Mouse (Mus musculus): ENCODE data around the gene Elp4. TPM values are rescaled to one million over a fixed set of nuclear protein-coding genes. Genes with fewer than 3 reads are reported as not detected.

Elp4 gene
- polyA plus RNA-seq, 1 experiment from 2014 or later, result 32.4 TPM

DNA sequence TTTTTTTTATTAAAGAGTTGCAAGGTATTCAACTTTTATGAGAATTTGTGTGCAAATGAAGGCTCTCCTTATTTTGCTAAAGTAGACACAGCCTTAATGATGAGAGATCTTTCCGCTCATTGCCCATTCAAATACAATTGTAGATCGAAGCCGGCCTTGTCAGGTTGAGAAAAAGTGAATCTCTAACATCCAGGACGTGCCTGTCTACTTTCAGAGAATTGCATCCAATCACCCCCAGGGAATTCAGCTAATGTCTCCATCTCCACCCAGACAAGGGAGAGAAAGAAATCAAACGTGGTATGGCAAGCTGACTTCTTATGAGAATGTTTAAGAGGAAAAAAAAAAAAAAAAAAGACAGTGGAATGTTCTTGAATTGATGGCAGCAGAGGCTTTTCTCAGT, 239.4 kb downstream of the Elp4 start:
- no peak for ATAC-seq (replicated peaks; ENCODE audit: low FRiP score, low TSS enrichment, low read depth)
- WGBS, result 11% methylated on average over 5 of the region's 5 CpGs
- Histone ChIP-seq H3K36me3 (ENCODE audit: control insufficient read depth, insufficient read depth, low read length) (no peaks in the 10 kb centered on the region), H3K9ac (ENCODE audit: low read length) (no peak overlapping the region), H3K4me1 (replicated peaks; ENCODE audit: control insufficient read depth, insufficient read depth, low read length) (no peaks in the 10 kb centered on the region), H3K27me3 (replicated peaks; ENCODE audit: control insufficient read depth, insufficient read depth, low read length) (peaks cover 98% of the 10 kb centered on the region), H3K4me2 (ENCODE audit: low read length) (no peak overlapping the region), H3K27ac (ENCODE audit: low read depth) (no peak overlapping the region), H3K9me3 (ENCODE audit: control insufficient read depth, low read length) (no peaks in the 10 kb centered on the region), H3K4me3 (ENCODE audit: low read depth, low read length) (no peak overlapping the region)
- no peak for DNase-seq (ENCODE audit: low spot score)

DNA sequence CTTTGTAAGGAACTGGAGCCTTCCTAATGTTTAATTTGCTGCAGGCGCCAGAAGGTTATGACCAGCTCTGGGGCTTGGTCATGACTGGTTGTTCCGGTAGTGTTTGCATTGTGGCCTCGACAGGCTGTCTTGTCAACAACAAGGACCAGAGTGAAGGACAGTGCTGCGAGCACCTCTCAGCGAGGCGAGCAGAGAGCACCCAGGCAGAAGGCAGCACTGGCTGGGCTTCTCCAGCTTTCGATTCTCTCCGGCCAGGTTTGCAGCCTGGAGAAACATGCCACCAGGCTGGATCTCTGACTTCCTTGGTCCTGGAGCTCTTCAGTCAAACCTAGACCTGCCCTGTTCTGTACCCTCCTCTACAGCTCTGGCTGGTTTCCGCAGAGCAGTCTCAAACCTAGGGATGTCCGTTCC, 241.3 kb downstream of the Elp4 start:
- ATAC-seq (replicated peaks; ENCODE audit: low FRiP score, low TSS enrichment, low read depth), result no peak
- WGBS, result 1% methylated on average over 10 of the region's 10 CpGs
- Histone ChIP-seq H3K4me3 (ENCODE audit: low read depth, low read length) (no peak overlapping the region), H3K9ac (ENCODE audit: low read length) (no peak overlapping the region), H3K9me3 (ENCODE audit: control insufficient read depth, low read length) (no peaks in the 10 kb centered on the region), H3K27me3 (replicated peaks; ENCODE audit: control insufficient read depth, insufficient read depth, low read length) (peaks cover 98% of the 10 kb centered on the region), H3K27ac (ENCODE audit: low read depth) (no peak overlapping the region), H3K4me2 (ENCODE audit: low read length) (no peak overlapping the region), H3K36me3 (ENCODE audit: control insufficient read depth, insufficient read depth, low read length) (no peaks in the 10 kb centered on the region), H3K4me1 (replicated peaks; ENCODE audit: control insufficient read depth, insufficient read depth, low read length) (no peaks in the 10 kb centered on the region)
- DNase-seq (ENCODE audit: low spot score), result no peak

DNA sequence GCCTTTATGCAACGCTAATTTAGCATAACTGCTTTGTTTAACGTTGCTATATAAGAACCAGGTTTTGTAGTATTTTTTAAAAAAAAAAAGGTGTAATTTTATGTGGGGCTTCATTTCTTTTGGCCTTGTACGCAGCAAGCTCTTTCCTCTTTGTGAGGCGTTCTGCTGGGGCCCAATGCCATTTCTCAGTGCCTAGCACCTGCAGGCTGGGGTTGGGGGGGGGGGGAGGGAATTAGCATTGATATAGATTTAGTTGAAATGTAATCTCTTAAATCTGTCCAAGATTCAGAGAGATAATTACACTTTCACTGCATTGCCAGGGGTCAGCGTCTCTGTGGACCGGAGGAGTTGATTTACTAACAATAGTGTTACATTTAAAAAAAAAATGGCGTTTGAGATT, 241.8 kb downstream of the Elp4 start:
- no peak for ATAC-seq (replicated peaks; ENCODE audit: low FRiP score, low TSS enrichment, low read depth)

DNA sequence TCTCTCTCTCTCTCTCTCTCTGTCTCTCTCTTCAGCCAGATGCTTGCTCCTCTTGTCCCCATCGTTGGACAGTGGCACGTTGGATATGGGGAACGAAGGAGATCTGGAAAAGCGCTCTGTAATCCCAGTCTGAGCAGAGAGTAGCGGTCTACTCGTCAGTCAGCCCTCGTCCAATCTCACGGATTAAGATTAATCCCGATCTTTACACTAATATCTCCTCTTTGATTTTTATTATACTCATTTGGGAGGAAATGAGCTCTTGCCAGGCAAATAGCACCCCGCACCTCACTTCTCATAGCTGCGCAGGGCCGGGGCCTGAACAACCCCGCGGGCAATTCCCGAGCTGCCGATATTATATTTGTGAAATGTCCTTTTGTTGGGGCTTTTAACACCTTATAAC, 242.2 kb downstream of the Elp4 start:
- Histone ChIP-seq H3K36me3 (ENCODE audit: control insufficient read depth, insufficient read depth, low read length) (no peaks in the 10 kb centered on the region), H3K9me3 (ENCODE audit: control insufficient read depth, low read length) (no peaks in the 10 kb centered on the region), H3K9ac (ENCODE audit: low read length) (no peak overlapping the region), H3K27ac (ENCODE audit: low read depth) (no peak overlapping the region), H3K27me3 (replicated peaks; ENCODE audit: control insufficient read depth, insufficient read depth, low read length) (peaks cover 98% of the 10 kb centered on the region), H3K4me1 (replicated peaks; ENCODE audit: control insufficient read depth, insufficient read depth, low read length) (no peaks in the 10 kb centered on the region), H3K4me3 (ENCODE audit: low read depth, low read length) (no peak overlapping the region), H3K4me2 (ENCODE audit: low read length) (no peak overlapping the region)
- ATAC-seq (replicated peaks; ENCODE audit: low FRiP score, low TSS enrichment, low read depth) (no peak), DNase-seq (ENCODE audit: low spot score) (no peak)
- WGBS, result 7% methylated on average over 16 of the region's 16 CpGs

More for the DNA sequence above, 241.8 kb downstream of the Elp4 start:
- Histone ChIP-seq H3K27ac (ENCODE audit: low read depth) (no peak overlapping the region), H3K36me3 (ENCODE audit: control insufficient read depth, insufficient read depth, low read length) (no peaks in the 10 kb centered on the region), H3K9me3 (ENCODE audit: control insufficient read depth, low read length) (no peaks in the 10 kb centered on the region), H3K4me1 (replicated peaks; ENCODE audit: control insufficient read depth, insufficient read depth, low read length) (no peaks in the 10 kb centered on the region), H3K27me3 (replicated peaks; ENCODE audit: control insufficient read depth, insufficient read depth, low read length) (peaks cover 98% of the 10 kb centered on the region), H3K4me3 (ENCODE audit: low read depth, low read length) (no peak overlapping the region), H3K9ac (ENCODE audit: low read length) (no peak overlapping the region), H3K4me2 (ENCODE audit: low read length) (no peak overlapping the region)
- DNase-seq (ENCODE audit: low spot score), result no peak
- WGBS, result 1% methylated on average over 7 of the region's 7 CpGs

DNA sequence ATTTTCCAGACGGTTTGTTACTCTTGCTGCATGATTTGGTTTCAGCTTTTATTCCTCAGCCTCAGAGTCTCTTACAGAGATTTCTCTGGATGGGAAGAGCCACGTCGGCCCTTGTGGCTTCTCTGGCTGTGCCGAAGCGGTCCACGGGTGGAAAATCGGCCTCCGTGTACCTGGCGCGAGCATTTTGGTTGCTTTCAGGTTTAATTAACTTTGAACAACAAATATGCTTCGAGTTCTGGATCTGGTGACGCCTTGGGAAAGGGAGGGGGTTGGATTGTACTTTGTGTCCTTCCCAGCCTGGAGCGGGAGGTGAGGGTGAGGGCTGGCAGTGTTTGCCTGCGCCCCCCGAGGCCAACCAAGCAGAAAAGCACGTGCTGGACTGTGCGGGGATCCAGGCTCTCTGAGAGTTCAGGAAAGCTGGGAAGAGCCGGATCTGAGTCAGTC, 242.7 kb downstream of the Elp4 start:
- H3K4me2 ChIP-seq (ENCODE audit: low read length), result no peak overlapping the region
- 2% methylated on average over 18 of the region's 18 CpGs for WGBS
- peaks cover 98% of the 10 kb centered on the region for H3K27me3 ChIP-seq (replicated peaks; ENCODE audit: control insufficient read depth, insufficient read depth, low read length)
- H3K9ac ChIP-seq (ENCODE audit: low read length), result no peak overlapping the region
- DNase-seq (ENCODE audit: low spot score), result peak; percentile 68
- no peaks in the 10 kb centered on the region for H3K9me3 ChIP-seq (ENCODE audit: control insufficient read depth, low read length)
- no peak for ATAC-seq (replicated peaks; ENCODE audit: low FRiP score, low TSS enrichment, low read depth)
- H3K4me3 ChIP-seq (ENCODE audit: low read depth, low read length), result no peak overlapping the region
- no peaks in the 10 kb centered on the region for H3K4me1 ChIP-seq (replicated peaks; ENCODE audit: control insufficient read depth, insufficient read depth, low read length)
- no peaks in the 10 kb centered on the region for H3K36me3 ChIP-seq (ENCODE audit: control insufficient read depth, insufficient read depth, low read length)
- H3K27ac ChIP-seq (ENCODE audit: low read depth), result no peak overlapping the region

DNA sequence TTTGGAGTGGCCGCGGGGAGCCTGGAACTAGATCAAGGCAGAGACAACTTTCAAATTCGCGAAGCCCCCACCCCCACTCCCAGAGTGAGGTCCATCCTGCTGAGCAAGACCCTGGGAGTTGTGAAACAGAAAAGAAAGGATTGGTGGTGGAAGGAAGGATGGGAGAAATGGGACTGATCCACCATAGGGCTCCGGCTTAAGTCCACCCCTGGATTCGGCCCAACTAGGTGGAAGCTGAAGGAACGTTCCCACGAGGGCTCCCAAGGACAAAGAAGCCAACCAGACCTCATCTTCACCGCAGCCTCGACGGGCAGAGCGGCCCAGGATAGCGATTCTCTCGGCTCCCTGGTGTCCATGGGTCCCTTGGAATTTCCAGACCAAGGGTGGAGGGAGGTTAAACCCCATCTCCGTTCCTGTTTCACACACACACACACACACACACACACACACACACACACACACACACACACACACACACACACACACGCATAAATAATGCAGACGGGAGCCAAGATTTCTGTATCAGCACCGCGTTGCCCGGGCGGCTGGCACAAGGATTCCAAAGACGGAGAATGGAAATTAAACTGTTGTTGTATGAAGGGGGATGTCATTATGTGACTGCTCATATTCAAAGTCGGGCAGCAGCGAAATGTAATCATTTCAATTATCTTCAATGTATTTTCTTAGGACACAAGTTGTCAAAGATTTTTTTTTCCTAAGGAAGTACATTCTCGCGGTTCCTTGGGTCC, 243.3 kb downstream of the Elp4 start:
- Histone ChIP-seq H3K9ac (ENCODE audit: low read length) (no peak overlapping the region), H3K4me1 (replicated peaks; ENCODE audit: control insufficient read depth, insufficient read depth, low read length) (no peaks in the 10 kb centered on the region), H3K27me3 (replicated peaks; ENCODE audit: control insufficient read depth, insufficient read depth, low read length) (peaks cover 98% of the 10 kb centered on the region), H3K9me3 (ENCODE audit: control insufficient read depth, low read length) (no peaks in the 10 kb centered on the region), H3K4me2 (ENCODE audit: low read length) (no peak overlapping the region), H3K36me3 (ENCODE audit: control insufficient read depth, insufficient read depth, low read length) (no peaks in the 10 kb centered on the region), H3K4me3 (ENCODE audit: low read depth, low read length) (no peak overlapping the region), H3K27ac (ENCODE audit: low read depth) (no peak overlapping the region)
- DNase-seq (ENCODE audit: low spot score) (no peak), ATAC-seq (replicated peaks; ENCODE audit: low FRiP score, low TSS enrichment, low read depth) (no peak)
- WGBS, result 2% methylated on average over 26 of the region's 26 CpGs

DNA sequence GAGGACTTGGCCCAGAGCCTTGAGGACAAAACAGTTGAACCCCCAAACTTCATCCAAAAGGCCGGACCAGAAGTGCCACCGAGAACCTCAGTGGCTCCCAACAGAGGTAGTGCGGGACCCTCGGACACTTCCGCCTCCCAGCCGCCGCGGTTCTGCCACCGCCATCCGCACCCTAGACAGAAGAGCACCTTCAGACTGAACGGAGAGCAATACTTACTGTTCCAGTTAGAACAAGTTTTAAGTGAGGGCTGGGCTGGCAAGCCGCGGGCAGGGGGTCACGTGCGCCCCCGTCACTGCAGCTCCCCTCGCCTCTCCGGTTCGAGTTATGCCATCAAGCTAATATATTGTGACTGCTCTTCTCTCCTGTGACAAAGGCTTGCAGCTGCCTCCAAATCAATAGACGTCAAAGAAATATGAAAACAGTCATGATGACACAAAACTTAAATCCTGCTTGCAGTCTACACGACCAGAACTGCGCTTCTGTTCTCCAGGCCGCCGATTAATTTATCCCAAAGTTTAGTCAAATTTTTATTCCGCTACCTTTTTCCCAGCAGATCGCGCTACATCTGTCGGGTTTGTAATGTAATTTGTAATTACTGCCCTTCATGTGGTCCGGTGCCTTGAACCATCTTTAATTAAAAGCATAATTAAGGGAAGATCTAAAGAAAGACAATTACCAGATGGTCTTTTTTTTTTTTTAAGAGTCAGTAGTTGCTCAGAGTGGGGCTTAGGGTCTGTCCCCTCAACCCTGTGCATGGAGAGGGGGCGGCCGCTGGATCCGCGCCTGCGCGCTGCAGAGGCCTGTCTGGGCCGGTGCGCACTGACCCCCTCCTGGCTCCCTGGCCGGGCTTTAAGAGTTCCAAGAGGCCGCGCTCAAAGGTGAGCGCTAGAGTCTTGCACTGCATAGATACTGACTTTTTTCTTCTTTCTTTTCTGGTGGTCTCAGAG, 244.2 kb downstream of the Elp4 start:
- peak; percentile 65 for DNase-seq (ENCODE audit: low spot score)
- H3K9ac ChIP-seq (ENCODE audit: low read length), result no peak overlapping the region
- H3K27ac ChIP-seq (ENCODE audit: low read depth), result no peak overlapping the region
- H3K4me2 ChIP-seq (ENCODE audit: low read length), result no peak overlapping the region
- ATAC-seq (replicated peaks; ENCODE audit: low FRiP score, low TSS enrichment, low read depth), result no peak
- H3K9me3 ChIP-seq (ENCODE audit: control insufficient read depth, low read length), result no peaks in the 10 kb centered on the region
- no peak overlapping the region for H3K4me3 ChIP-seq (ENCODE audit: low read depth, low read length)
- no peaks in the 10 kb centered on the region for H3K4me1 ChIP-seq (replicated peaks; ENCODE audit: control insufficient read depth, insufficient read depth, low read length)
- no peaks in the 10 kb centered on the region for H3K36me3 ChIP-seq (ENCODE audit: control insufficient read depth, insufficient read depth, low read length)
- H3K27me3 ChIP-seq (replicated peaks; ENCODE audit: control insufficient read depth, insufficient read depth, low read length), result peaks cover 96% of the 10 kb centered on the region
- WGBS, result under 1% methylated on average over 41 of the region's 41 CpGs

DNA sequence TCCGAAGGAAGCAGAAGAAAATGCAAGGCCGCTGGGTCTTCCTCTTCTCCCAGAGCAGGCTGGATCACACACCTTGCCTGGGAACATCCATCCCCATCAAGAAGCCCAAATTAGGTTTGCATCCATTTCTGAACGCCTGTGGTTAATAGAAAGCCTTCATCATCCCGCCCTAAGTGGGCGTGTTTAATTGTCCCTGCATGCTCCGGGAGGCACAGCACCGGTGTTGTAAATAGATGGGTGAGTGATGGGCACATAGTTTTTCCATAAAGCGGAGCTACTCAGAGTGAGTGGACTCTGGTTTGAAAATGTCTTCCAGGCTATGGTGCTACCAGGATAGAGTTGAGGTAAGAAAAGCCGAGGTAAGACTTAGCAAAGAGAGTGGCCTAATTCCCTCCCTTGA, 245.0 kb downstream of the Elp4 start:
- 2% methylated on average over 9 of the region's 9 CpGs for WGBS
- H3K9ac ChIP-seq (ENCODE audit: low read length), result no peak overlapping the region
- DNase-seq (ENCODE audit: low spot score) (no peak), ATAC-seq (replicated peaks; ENCODE audit: low FRiP score, low TSS enrichment, low read depth) (no peak)
- H3K4me3 ChIP-seq (ENCODE audit: low read depth, low read length), result no peak overlapping the region
- H3K9me3 ChIP-seq (ENCODE audit: control insufficient read depth, low read length), result no peaks in the 10 kb centered on the region
- H3K36me3 ChIP-seq (ENCODE audit: control insufficient read depth, insufficient read depth, low read length), result no peaks in the 10 kb centered on the region
- H3K4me1 ChIP-seq (replicated peaks; ENCODE audit: control insufficient read depth, insufficient read depth, low read length), result no peaks in the 10 kb centered on the region
- H3K4me2 ChIP-seq (ENCODE audit: low read length), result no peak overlapping the region
- peaks cover 93% of the 10 kb centered on the region for H3K27me3 ChIP-seq (replicated peaks; ENCODE audit: control insufficient read depth, insufficient read depth, low read length)
- no peak overlapping the region for H3K27ac ChIP-seq (ENCODE audit: low read depth)
